Mouse (Mus musculus) embryonic facial prominence, embryonic 11.5 days (tissue): ENCODE results near the gene Gadl1. TPM values are rescaled to one million over a fixed set of nuclear protein-coding genes. Genes with fewer than 3 reads are reported as not detected.

ENCODE experiments used
- ATAC-seq: fragments of 200-750 bp; cut with Nextera tagmentation; replicated peaks from 2 replicates; pipeline ENCODE4 v1.8.0; 2017; ENCODE audit warnings: low read depth; ENCODE audit not compliant: insufficient number of reproducible peaks, low FRiP score, low TSS enrichment
- DNase-seq: peaks from one replicate; pipeline ENCODE4 v3.0.0-alpha.2; 2015; ENCODE audit warnings: low spot score
- H3K27ac ChIP-seq: fragments of 300-500 bp; sonication (generic); replicated peaks from 2 replicates; pipeline ENCODE4 v1.5.1; 2014; ENCODE audit warnings: mild to moderate bottlenecking, low read depth, low read length, control low read depth
- H3K27me3 ChIP-seq: fragments of 300-500 bp; sonication (generic); 2 replicates; pipeline ENCODE4 v1.6.1; 2014; ENCODE audit warnings: mild to moderate bottlenecking, low read length, moderate library complexity, mixed read lengths; ENCODE audit not compliant: control insufficient read depth, insufficient read depth
- H3K36me3 ChIP-seq: fragments of 300-500 bp; sonication (generic); replicated peaks from 2 replicates; pipeline ENCODE4 v1.6.1; 2014; ENCODE audit warnings: low read depth, mild to moderate bottlenecking, low read length, moderate library complexity, mixed read lengths; ENCODE audit not compliant: control insufficient read depth, insufficient read depth
- H3K4me1 ChIP-seq: fragments of 300-500 bp; sonication (generic); 2 replicates; pipeline ENCODE4 v1.6.1; 2014; ENCODE audit warnings: low read length, mixed read lengths; ENCODE audit not compliant: control insufficient read depth, insufficient read depth
- H3K4me2 ChIP-seq: fragments of 300-500 bp; sonication (generic); 2 replicates; pipeline ENCODE4 v1.6.1; 2014; ENCODE audit warnings: low read depth, mild to moderate bottlenecking, control low read depth, low read length, moderate library complexity
- H3K4me3 ChIP-seq: fragments of 300-500 bp; sonication (generic); 2 replicates; pipeline ENCODE4 v1.5.1; 2014; ENCODE audit warnings: low read depth, low read length, control low read depth
- H3K9ac ChIP-seq: fragments of 300-500 bp; sonication (generic); replicated peaks from 2 replicates; pipeline ENCODE4 v1.6.1; 2014; ENCODE audit warnings: mild to moderate bottlenecking, control low read depth, low read length
- H3K9me3 ChIP-seq: fragments of 300-500 bp; sonication (generic); replicated peaks from 2 replicates; pipeline ENCODE4 v1.6.1; 2016; ENCODE audit warnings: mild to moderate bottlenecking, low read length, inconsistent platforms, mixed read lengths; ENCODE audit not compliant: control insufficient read depth
- WGBS: fragments of 180-500 bp; shearing (Covaris S2); extraction: QIAGEN DNeasy Blood & Tissue Kit; methylation state at CpG from one replicate; pipeline ENCODE4 v1.1.7; 2014; 5-methylcytosine and 5-hydroxymethylcytosine counted together
- polyA plus RNA-seq: library from polyadenylated mRNA; unstranded; fragments of >200 nt; fragmentation: Nextera tagmentation; extraction: Ambion mirVana; gene quantifications from 2 replicates; pipeline ENCODE4 v1.2.1, GENCODE M21; 2014

Gadl1 gene
- 0.18 and 0.74 TPM in 2 replicates for polyA plus RNA-seq

DNA sequence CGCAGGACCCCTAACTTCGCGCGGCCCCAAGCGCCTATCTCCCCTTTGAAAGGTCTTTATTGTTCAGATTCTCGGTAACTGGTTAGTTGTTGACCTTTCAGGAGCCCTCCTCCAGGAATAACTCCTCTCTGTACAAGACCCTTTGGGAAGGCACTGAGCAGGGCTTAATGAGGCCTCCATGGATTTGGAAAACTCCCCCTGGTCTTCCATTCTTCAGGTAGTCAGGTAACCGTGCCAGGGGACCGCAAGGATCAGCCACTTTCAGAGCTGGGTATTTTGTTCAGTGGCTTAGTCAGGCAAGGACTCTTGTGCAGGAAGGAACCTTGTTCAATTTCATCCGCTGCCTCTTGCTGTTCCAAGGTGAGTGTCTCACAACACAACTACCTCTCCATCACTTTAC is at the start of gene Gadl1:
TSS of gene Gadl1 (plus strand) at position 301 of the 400 bp plus-strand sequence.
- Histone ChIP-seq H3K9ac (no peak within 1 kb of the TSS), H3K27me3 (no peaks in the 10 kb centered on the region), H3K9me3 (no peaks in the 10 kb centered on the region), H3K36me3 (no peaks in the 10 kb centered on the region), H3K4me2 (no peak within 1 kb of the TSS), H3K4me1 (peaks cover 4% of the 10 kb centered on the region), H3K27ac (no peak within 1 kb of the TSS), H3K4me3 (no peak within 1 kb of the TSS)
- ATAC-seq (no peak), DNase-seq (no peak)
- 63% methylated on average over 9 of the region's 9 CpGs for WGBS

DNA sequence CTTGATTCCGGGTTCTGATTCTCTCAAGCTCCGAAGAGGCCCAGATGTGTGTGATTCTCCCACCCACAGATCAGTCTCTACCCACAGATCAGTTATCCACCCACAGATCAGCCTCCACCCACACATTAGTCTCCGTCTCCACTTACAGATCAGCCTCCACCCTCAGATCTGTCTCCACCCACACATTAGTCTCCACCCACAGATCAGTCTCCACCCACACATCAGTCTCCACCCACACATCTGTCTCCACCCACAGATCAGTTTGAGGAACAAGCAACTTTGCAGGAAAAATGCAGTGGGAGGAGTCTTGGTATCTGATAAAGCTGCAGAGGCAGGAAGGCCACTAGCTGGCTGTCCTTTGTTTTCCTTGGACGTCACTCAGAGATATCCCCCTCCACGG is 46.5 kb upstream of the Gadl1 start:
- no peak overlapping the region for H3K9ac ChIP-seq
- no peak overlapping the region for H3K4me3 ChIP-seq
- ATAC-seq: no peak
- H3K4me2 ChIP-seq: no peak overlapping the region
- no peaks in the 10 kb centered on the region for H3K27me3 ChIP-seq
- H3K36me3 ChIP-seq: no peaks in the 10 kb centered on the region
- H3K9me3 ChIP-seq: no peaks in the 10 kb centered on the region
- no peak for DNase-seq
- H3K27ac ChIP-seq: no peak overlapping the region
- 78% methylated on average over 5 of the region's 5 CpGs for WGBS
- H3K4me1 ChIP-seq: no peaks in the 10 kb centered on the region

DNA sequence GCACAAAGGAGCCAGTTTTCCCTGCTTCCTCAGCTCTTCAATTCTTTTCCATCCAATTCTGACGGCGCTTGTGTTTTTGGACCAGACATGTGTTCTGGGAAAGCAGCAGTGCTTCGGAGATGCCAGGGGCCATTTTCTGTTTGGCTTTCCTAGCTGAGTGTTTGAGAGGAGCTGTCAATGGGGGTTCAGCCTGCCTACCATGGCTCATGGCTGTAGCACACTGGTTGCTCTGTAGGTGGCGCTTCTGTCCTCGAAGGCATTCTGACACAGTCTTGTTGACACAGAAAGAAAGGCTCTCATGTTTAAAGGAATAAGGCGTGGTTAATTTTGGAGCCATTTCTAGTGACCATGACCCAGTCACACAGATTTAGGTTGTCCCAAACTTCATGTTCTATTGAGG is 45.9 kb upstream of the Gadl1 start:
- 67% methylated on average over 6 of the region's 6 CpGs for WGBS
- no peak overlapping the region for H3K4me2 ChIP-seq

DNA sequence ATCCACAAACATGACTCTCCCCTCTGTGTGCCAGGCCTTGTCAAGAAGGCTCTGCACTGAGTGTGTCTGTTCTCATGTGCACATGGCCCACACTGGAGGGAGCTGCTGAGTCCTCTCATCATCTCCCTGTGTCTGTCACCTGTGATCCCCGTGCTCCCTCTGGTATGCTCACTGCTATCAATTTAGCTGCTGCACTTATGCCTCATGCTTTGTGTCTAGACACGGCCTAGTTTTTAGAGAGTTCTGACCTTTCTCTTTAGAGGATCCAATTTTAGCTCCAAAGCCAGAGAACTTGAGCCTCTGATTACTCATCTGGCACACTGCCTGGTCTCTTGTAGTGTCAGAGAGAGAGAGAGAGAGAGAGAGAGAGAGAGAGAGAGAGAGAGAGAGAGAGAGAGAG is 42.0 kb upstream of the Gadl1 start:
- WGBS: 56% methylated on average over 2 of the region's 2 CpGs

More for the DNA sequence above, 45.9 kb upstream of the Gadl1 start:
- no peaks in the 10 kb centered on the region for H3K36me3 ChIP-seq
- no peak overlapping the region for H3K9ac ChIP-seq
- no peaks in the 10 kb centered on the region for H3K9me3 ChIP-seq
- no peak for DNase-seq
- ATAC-seq: no peak
- no peak overlapping the region for H3K27ac ChIP-seq
- no peaks in the 10 kb centered on the region for H3K4me1 ChIP-seq
- no peaks in the 10 kb centered on the region for H3K27me3 ChIP-seq
- H3K4me3 ChIP-seq: no peak overlapping the region

DNA sequence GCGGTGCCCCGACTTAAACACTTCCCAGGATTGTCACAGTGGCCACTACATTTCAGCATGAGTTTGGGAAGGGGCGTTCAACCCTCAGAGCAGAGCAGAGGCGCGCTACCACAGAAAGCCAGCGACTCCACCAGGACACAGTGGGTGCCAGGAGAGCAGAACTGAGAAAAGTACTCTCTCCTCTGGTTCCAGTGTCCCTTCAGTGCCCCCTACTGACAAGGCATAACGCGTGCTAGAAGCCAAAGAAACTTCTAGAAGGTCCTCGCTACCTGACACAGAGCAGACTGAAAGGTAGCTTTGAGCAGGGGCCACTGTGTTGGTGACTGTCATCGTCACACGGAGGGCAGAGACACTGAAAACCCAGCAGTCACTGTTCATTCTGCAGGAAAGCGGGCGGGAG is 39.1 kb upstream of the Gadl1 start:
- ATAC-seq (no peak), DNase-seq (no peak)
- Histone ChIP-seq H3K27me3 (no peaks in the 10 kb centered on the region), H3K9me3 (no peaks in the 10 kb centered on the region; the same call in 1 of the 2 replicates), H3K4me1 (no peaks in the 10 kb centered on the region), H3K9ac (no peak overlapping the region), H3K4me2 (no peak overlapping the region), H3K36me3 (no peaks in the 10 kb centered on the region), H3K27ac (no peak overlapping the region), H3K4me3 (no peak overlapping the region)
- WGBS: 86% methylated on average over 13 of the region's 13 CpGs

More for the DNA sequence above, 42.0 kb upstream of the Gadl1 start:
- H3K4me3 ChIP-seq: no peak overlapping the region
- H3K36me3 ChIP-seq: no peaks in the 10 kb centered on the region
- ATAC-seq (no peak), DNase-seq (no peak)
- no peak overlapping the region for H3K27ac ChIP-seq
- no peaks in the 10 kb centered on the region for H3K9me3 ChIP-seq
- no peak overlapping the region for H3K4me2 ChIP-seq
- H3K27me3 ChIP-seq: no peaks in the 10 kb centered on the region
- H3K4me1 ChIP-seq: no peaks in the 10 kb centered on the region
- no peak overlapping the region for H3K9ac ChIP-seq

DNA sequence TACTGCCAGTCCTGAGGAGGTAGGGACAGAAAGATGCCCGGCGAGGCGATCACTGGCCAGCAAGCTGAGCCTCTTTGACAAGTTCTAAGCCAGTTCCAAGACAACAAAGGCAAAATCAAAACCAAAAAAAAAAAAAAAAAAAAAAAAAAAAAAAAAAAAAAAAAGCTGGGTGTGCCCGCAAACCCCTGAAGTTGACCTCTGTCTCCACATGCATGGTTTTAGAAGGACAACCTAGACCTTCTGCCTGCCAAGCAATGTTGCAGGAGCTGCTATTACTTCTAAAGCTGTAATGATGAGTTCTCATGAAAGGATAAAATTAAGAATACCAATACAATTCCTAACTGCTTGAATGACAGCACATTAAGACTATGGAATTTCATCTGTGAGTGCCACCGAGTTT is 38.6 kb upstream of the Gadl1 start:
- H3K27me3 ChIP-seq: no peaks in the 10 kb centered on the region
- DNase-seq: no peak
- H3K4me2 ChIP-seq: no peak overlapping the region
- no peaks in the 10 kb centered on the region for H3K4me1 ChIP-seq
- ATAC-seq: no peak
- no peaks in the 10 kb centered on the region for H3K36me3 ChIP-seq
- no peak overlapping the region for H3K9ac ChIP-seq
- H3K4me3 ChIP-seq: no peak overlapping the region
- no peaks in the 10 kb centered on the region; the same call in 1 of the 2 replicates for H3K9me3 ChIP-seq
- no peak overlapping the region for H3K27ac ChIP-seq
- 86% methylated on average over 5 of the region's 5 CpGs for WGBS

DNA sequence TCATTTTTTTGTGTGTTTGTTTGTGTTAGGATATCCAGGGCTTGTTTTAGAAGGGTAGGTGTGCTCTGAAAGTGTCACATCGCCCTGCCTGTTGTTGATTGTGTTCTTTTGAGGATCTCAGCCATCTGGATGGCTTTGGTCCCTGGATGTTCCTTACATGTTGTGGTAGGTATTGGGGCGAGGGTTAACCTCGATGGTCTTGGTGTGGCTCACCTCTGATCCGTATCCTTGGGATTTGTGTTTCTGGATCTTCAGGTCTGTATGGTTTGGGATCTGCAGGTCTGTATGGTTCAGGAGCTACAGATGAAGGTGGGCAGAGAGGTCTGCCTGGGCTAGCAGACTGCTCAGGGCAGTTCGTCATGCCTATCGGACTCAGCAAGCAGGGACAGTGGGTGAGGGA is 28.8 kb upstream of the Gadl1 start:
- Histone ChIP-seq H3K36me3 (no peaks in the 10 kb centered on the region), H3K27me3 (no peaks in the 10 kb centered on the region), H3K4me3 (no peak overlapping the region), H3K9me3 (no peaks in the 10 kb centered on the region), H3K4me1 (no peaks in the 10 kb centered on the region), H3K9ac (no peak overlapping the region), H3K4me2 (no peak overlapping the region), H3K27ac (no peak overlapping the region)
- 92% methylated on average over 6 of the region's 6 CpGs for WGBS
- ATAC-seq: no peak
- DNase-seq: no peak

DNA sequence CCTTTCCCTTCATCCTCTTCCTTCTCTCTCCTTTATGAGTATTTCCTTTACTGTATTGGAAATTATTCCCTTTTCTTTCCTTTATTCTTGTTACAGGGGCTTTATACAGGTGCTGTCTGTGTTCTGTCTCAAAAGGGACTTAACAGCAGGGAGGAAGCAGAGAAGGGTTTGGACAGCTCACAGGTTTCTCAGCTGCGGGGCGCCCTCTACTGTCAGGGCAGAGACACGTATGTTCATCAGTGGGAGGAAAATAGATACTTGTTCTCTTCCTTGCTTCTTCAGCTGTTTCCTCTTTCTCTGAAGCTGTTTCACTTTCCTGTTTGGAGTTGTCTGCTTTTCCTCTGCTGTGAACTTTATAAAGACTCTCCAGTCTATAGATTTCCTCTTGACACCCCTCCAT is 28.1 kb upstream of the Gadl1 start:
- no peak overlapping the region for H3K27ac ChIP-seq
- H3K4me2 ChIP-seq: no peak overlapping the region
- 85% methylated on average over 3 of the region's 3 CpGs for WGBS
- H3K9me3 ChIP-seq: no peaks in the 10 kb centered on the region
- no peaks in the 10 kb centered on the region for H3K4me1 ChIP-seq
- ATAC-seq (no peak), DNase-seq (no peak)
- H3K9ac ChIP-seq: no peak overlapping the region
- H3K4me3 ChIP-seq: no peak overlapping the region
- H3K27me3 ChIP-seq: no peaks in the 10 kb centered on the region
- H3K36me3 ChIP-seq: no peaks in the 10 kb centered on the region
